Mouse (Mus musculus): ENCODE measurements around the gene Rgs16.

DNA sequence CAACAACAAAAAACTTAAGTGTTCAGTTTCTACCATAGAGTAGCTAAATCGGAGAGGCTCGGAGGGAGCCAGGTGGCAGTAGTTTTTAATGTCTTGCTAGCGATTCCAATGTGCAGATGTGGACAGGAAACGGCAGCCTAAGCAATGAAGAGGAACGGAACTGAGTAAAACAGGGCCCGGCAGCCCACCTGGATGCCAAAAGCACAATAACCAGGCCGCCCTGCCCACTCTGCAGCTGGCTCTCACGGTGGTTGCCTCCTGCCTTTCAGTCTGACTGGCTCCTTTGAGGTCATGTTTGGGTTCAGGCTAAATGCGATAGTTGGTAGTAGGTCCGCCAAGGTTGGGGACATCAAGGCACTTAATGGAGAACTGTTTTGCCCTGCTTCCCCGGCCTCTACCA is 44.1 kb upstream of the Rgs16 start:
- no peak for TF ChIP-seq CTCF (IDR thresholded peaks at IDR 0.05; ENCODE audit: extremely low read depth, insufficient read length, insufficient replicate concordance, low read depth, low read length)
- TF ChIP-seq POLR2A (IDR thresholded peaks at IDR 0.05; ENCODE audit: low read depth, low read length), result no peak

All from small intestine, adult 2 months (tissue).